Comparison of ENCODE assay signal across 12 mouse cellular contexts in the genomic region with DNA sequence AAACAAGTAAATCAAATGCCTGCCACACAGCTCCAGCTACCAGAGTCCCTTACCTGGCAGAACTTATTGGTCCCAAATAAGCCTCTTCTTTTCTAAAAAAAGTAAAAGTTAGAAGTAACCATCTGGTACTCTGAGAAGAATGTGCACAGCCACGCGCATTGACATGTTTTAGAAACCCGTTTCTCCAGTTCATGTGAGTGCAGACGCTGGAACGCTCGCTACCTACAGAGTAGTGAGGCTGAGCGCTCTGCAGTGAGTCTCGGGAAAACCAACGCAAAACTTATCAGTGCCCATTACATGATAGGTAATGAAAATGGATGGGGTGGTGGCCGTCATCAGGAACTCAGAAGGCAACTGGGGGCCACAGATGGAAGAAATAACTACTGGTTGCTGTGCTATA.
"Had no signal": no experiment of that assay in that cellular context is flagged by ENCODE, and none has a peak within 500 bp of the region (broad histone marks: within the 10 kb centered on the region; RNA-seq: fewer than 3 reads in every experiment).

No protein-coding gene starts in this region.

- H3K4me3 ChIP-seq: limb, embryonic 13.5 days; liver, embryonic 12.5 days; midbrain, embryonic 12.5 days; neural tube, embryonic 13.5 days had no signal

- H3K9me3 ChIP-seq: limb, embryonic 13.5 days; liver, embryonic 12.5 days; midbrain, embryonic 12.5 days; neural tube, embryonic 13.5 days had no signal

- H3K4me2 ChIP-seq: limb, embryonic 13.5 days; liver, embryonic 12.5 days; midbrain, embryonic 12.5 days; neural tube, embryonic 13.5 days had no signal

- H3K4me1 ChIP-seq: limb, embryonic 13.5 days; liver, embryonic 12.5 days; midbrain, embryonic 12.5 days; neural tube, embryonic 13.5 days had no signal

- H3K9ac ChIP-seq: limb, embryonic 13.5 days; liver, embryonic 12.5 days; midbrain, embryonic 12.5 days; neural tube, embryonic 13.5 days had no signal

- H3K27ac ChIP-seq: limb, embryonic 13.5 days; liver, embryonic 12.5 days; midbrain, embryonic 12.5 days; neural tube, embryonic 13.5 days had no signal

- DNase-seq: kidney, adult 8-10 months; kidney, postnatal 25 days; layer of hippocampus, adult 9-11 months; layer of hippocampus, postnatal 36 days; retina, postnatal 1 day; thymus, postnatal 4 days had no signal

- H3K36me3 ChIP-seq: limb, embryonic 13.5 days; liver, embryonic 12.5 days; midbrain, embryonic 12.5 days; neural tube, embryonic 13.5 days had no signal

- H3K27me3 ChIP-seq: liver, embryonic 12.5 days; midbrain, embryonic 12.5 days; neural tube, embryonic 13.5 days had no signal

- ATAC-seq: intestine, postnatal 0 days; liver, embryonic 12.5 days; midbrain, embryonic 16.5 days had no signal
